Mouse (Mus musculus) testis, adult 2 months (tissue): Measurements from ENCODE around the gene Dnah11. TPM values are rescaled to one million over a fixed set of nuclear protein-coding genes. Genes with fewer than 3 reads are reported as not detected.

Source experiments
- H3K27ac ChIP-seq: fragments of 200-500 bp; 2 replicates; pipeline ENCODE4 v1.5.1; 2012; ENCODE audit warnings: low read depth, low read length; ENCODE audit not compliant: control insufficient read depth, insufficient read depth
- H3K27me3 ChIP-seq: fragments of 200-500 bp; 2 replicates; pipeline ENCODE4 v1.6.1; 2012; ENCODE audit warnings: mild to moderate bottlenecking, low read length, moderate library complexity; ENCODE audit not compliant: control insufficient read depth, insufficient read depth
- H3K36me3 ChIP-seq: fragments of 200-500 bp; 2 replicates; pipeline ENCODE4 v1.6.1; 2012; ENCODE audit warnings: mild to moderate bottlenecking, low read length; ENCODE audit not compliant: control insufficient read depth, insufficient read depth
- H3K4me1 ChIP-seq: fragments of 200-500 bp; 2 replicates; pipeline ENCODE4 v1.6.1; 2012; ENCODE audit warnings: low read length; ENCODE audit not compliant: control insufficient read depth, insufficient read depth
- H3K4me3 ChIP-seq: fragments of 200-500 bp; 2 replicates; pipeline ENCODE4 v1.5.1; 2012; ENCODE audit warnings: low read depth, mild to moderate bottlenecking, low read length, moderate library complexity, mixed read lengths; ENCODE audit not compliant: control insufficient read depth
- CTCF ChIP-seq: fragments of 200-500 bp; IDR thresholded peaks from 2 replicates; pipeline ENCODE4 v1.5.1; 2012; ENCODE audit warnings: low read depth, mild to moderate bottlenecking, inconsistent platforms, low read length, moderate library complexity; ENCODE audit not compliant: control insufficient read depth, insufficient read depth, insufficient replicate concordance
- POLR2A ChIP-seq: fragments of 200-500 bp; IDR thresholded peaks from 2 replicates; pipeline ENCODE4 v1.6.1; 2012; ENCODE audit warnings: low read depth, mild to moderate bottlenecking, inconsistent platforms, low read length, moderate library complexity; ENCODE audit not compliant: control insufficient read depth
- polyA plus RNA-seq: library from polyadenylated mRNA; depleted of rRNA; stranded (reverse); fragments of >200 nt; gene quantifications from 2 replicates; pipeline ENCODE4 v1.2.3, GENCODE M21; 2012

Gene Dnah11
- polyA plus RNA-seq, 1 experiment: 0.22 TPM

GRCm38 (mm10) chr12:118084806-118085205 is 114.0 kb downstream of the Dnah11 start:
- H3K36me3 ChIP-seq: no peaks in the 10 kb centered on the region
- H3K4me3 ChIP-seq: no peak overlapping the region
- H3K27ac ChIP-seq: no peak overlapping the region
- no peaks in the 10 kb centered on the region for H3K4me1 ChIP-seq
- H3K27me3 ChIP-seq: no peaks in the 10 kb centered on the region
- TF ChIP-seq CTCF: no peak
- TF ChIP-seq POLR2A: no peak

- no peaks in the 10 kb centered on the region for H3K36me3 ChIP-seq
- no peak overlapping the region for H3K27ac ChIP-seq
- no peaks in the 10 kb centered on the region for H3K4me1 ChIP-seq
- TF ChIP-seq CTCF (no peak), POLR2A (no peak)
- H3K27me3 ChIP-seq: no peaks in the 10 kb centered on the region
- no peak overlapping the region for H3K4me3 ChIP-seq
Measured at GRCm38 (mm10) chr12:118084134-118084533, 114.7 kb downstream of the Dnah11 start.

GRCm38 (mm10) chr12:118080441-118080840 is 118.4 kb downstream of the Dnah11 start:
- H3K27me3 ChIP-seq: no peaks in the 10 kb centered on the region
- H3K27ac ChIP-seq: no peak overlapping the region
- no peak overlapping the region for H3K4me3 ChIP-seq
- TF ChIP-seq CTCF (no peak), POLR2A (no peak)
- H3K36me3 ChIP-seq: no peaks in the 10 kb centered on the region
- no peaks in the 10 kb centered on the region for H3K4me1 ChIP-seq

GRCm38 (mm10) chr12:118078434-118078989 is 120.3 kb downstream of the Dnah11 start:
- Histone ChIP-seq H3K27ac (no peak overlapping the region), H3K27me3 (no peaks in the 10 kb centered on the region), H3K4me1 (no peaks in the 10 kb centered on the region), H3K36me3 (no peaks in the 10 kb centered on the region), H3K4me3 (no peak overlapping the region)
- TF ChIP-seq POLR2A (no peak), CTCF (no peak)

GRCm38 (mm10) chr12:118076802-118077201 is 122.0 kb downstream of the Dnah11 start:
- Histone ChIP-seq H3K4me1 (no peaks in the 10 kb centered on the region), H3K4me3 (no peak overlapping the region), H3K27me3 (no peaks in the 10 kb centered on the region), H3K36me3 (no peaks in the 10 kb centered on the region), H3K27ac (no peak overlapping the region)
- TF ChIP-seq POLR2A (no peak), CTCF (no peak)

- TF ChIP-seq POLR2A (no peak), CTCF (no peak)
- H3K27ac ChIP-seq: no peak overlapping the region
- H3K4me1 ChIP-seq: no peaks in the 10 kb centered on the region
- H3K27me3 ChIP-seq: no peaks in the 10 kb centered on the region
- H3K36me3 ChIP-seq: no peaks in the 10 kb centered on the region
- H3K4me3 ChIP-seq: no peak overlapping the region
Measured at GRCm38 (mm10) chr12:118072181-118072872, 126.5 kb downstream of the Dnah11 start.

GRCm38 (mm10) chr12:118071667-118072066 is 127.2 kb downstream of the Dnah11 start:
- TF ChIP-seq CTCF: no peak
- no peak for TF ChIP-seq POLR2A
- no peaks in the 10 kb centered on the region for H3K27me3 ChIP-seq
- H3K36me3 ChIP-seq: no peaks in the 10 kb centered on the region
- H3K4me3 ChIP-seq: no peak overlapping the region
- no peak overlapping the region for H3K27ac ChIP-seq
- H3K4me1 ChIP-seq: no peaks in the 10 kb centered on the region

GRCm38 (mm10) chr12:118068785-118069184 is 130.1 kb downstream of the Dnah11 start:
- no peaks in the 10 kb centered on the region for H3K4me1 ChIP-seq
- TF ChIP-seq POLR2A (no peak), CTCF (no peak)
- H3K27me3 ChIP-seq: no peaks in the 10 kb centered on the region
- no peak overlapping the region for H3K4me3 ChIP-seq
- H3K27ac ChIP-seq: no peak overlapping the region
- H3K36me3 ChIP-seq: no peaks in the 10 kb centered on the region
